Mouse (Mus musculus): ENCODE measurements at regions not wholly inside any gene's neighbourhood (a gene's known extent, or its start where the extent isn't known, plus 50 kb on each side); places are given as distances from the start of the nearest gene placed in this dataset.

GRCm38 (mm10) chr12:27417387-27418009 is 75.1 kb upstream of the Sox11 start:
- TF ChIP-seq CTCF (IDR thresholded peaks at IDR 0.05; ENCODE audit: insufficient read depth, low read length) (no peak), POLR2A (IDR thresholded peaks at IDR 0.05; ENCODE audit: borderline replicate concordance, extremely low read depth, low read depth, low read length) (no peak)
